Mouse (Mus musculus): ENCODE results near the gene Mrps31. TPM values are rescaled to one million over a fixed set of nuclear protein-coding genes. Genes with fewer than 3 reads are reported as not detected.

Gene Mrps31
- polyA plus RNA-seq, 1 experiment from 2014 or later: 38.9 TPM

GRCm38 (mm10) chr8:22399285-22399880 lies 11.8 kb upstream of the Mrps31 start:
- H3K4me3 ChIP-seq (replicated peaks): peak overlapping the region; percentile 78; the same call in 1 of the 2 replicates
- WGBS: 88% methylated on average over 8 of the region's 8 CpGs
- peaks cover 3% of the 10 kb centered on the region; the same call in 1 of the 2 replicates for H3K27me3 ChIP-seq
- no peak overlapping the region for H3K9ac ChIP-seq
- ATAC-seq (ENCODE audit: low FRiP score): no peak
- no peak overlapping the region for H3K27ac ChIP-seq
- H3K4me1 ChIP-seq: peaks cover 13% of the 10 kb centered on the region
- H3K36me3 ChIP-seq (replicated peaks): no peaks in the 10 kb centered on the region
- no peaks in the 10 kb centered on the region for H3K9me3 ChIP-seq
- peak overlapping the region; percentile 81 for H3K4me2 ChIP-seq

- 89% methylated on average over 4 of the region's 4 CpGs for WGBS
- peaks cover 3% of the 10 kb centered on the region; the same call in 1 of the 2 replicates for H3K27me3 ChIP-seq
- ATAC-seq (ENCODE audit: low FRiP score): no peak
Measured at GRCm38 (mm10) chr8:22400593-22400992, 10.6 kb upstream of the Mrps31 start.

DNA sequence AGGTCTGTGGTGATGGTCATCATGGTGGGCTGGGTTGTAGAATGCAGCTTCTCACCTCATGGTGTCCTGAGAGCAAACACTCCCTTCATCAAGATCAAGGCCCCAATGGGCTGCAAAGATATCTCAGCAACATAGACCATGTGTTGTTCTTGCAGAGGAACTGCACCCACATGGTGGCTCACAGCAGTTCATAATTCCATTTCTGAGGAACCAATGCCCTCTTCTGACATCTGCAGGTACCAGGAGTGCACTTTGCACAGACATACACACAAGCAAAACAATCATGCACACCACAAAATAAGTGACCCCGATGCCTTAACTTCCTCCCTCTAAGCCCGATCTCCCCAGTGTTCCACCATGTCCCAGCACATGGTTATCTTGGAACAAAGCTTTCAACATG lies 7.9 kb upstream of the Mrps31 start:
- no peak overlapping the region for H3K4me3 ChIP-seq (replicated peaks)
- no peak for ATAC-seq (ENCODE audit: low FRiP score)
- WGBS: 82% methylated on average over 2 of the region's 2 CpGs
- no peaks in the 10 kb centered on the region for H3K36me3 ChIP-seq (replicated peaks)
- H3K27ac ChIP-seq: no peak overlapping the region
- no peak overlapping the region for H3K4me2 ChIP-seq
- no peak overlapping the region for H3K9ac ChIP-seq
- no peaks in the 10 kb centered on the region; the same call in 1 of the 2 replicates for H3K27me3 ChIP-seq
- no peaks in the 10 kb centered on the region for H3K9me3 ChIP-seq
- H3K4me1 ChIP-seq: peaks cover 5% of the 10 kb centered on the region; the same call in 1 of the 2 replicates

More at GRCm38 (mm10) chr8:22400593-22400992, 10.6 kb upstream of the Mrps31 start:
- Histone ChIP-seq H3K9me3 (no peaks in the 10 kb centered on the region), H3K4me2 (no peak overlapping the region), H3K27ac (no peak overlapping the region), H3K9ac (no peak overlapping the region), H3K36me3 (replicated peaks) (no peaks in the 10 kb centered on the region), H3K4me1 (peaks cover 13% of the 10 kb centered on the region), H3K4me3 (replicated peaks) (no peak overlapping the region)

GRCm38 (mm10) chr8:22405733-22406132 lies 5.4 kb upstream of the Mrps31 start:
- no peak overlapping the region for H3K4me2 ChIP-seq
- H3K9me3 ChIP-seq: no peaks in the 10 kb centered on the region
- H3K4me3 ChIP-seq (replicated peaks): no peak overlapping the region
- H3K27me3 ChIP-seq: no peaks in the 10 kb centered on the region; the same call in 1 of the 2 replicates
- H3K9ac ChIP-seq: no peak overlapping the region
- ATAC-seq (ENCODE audit: low FRiP score): no peak
- no peak overlapping the region for H3K27ac ChIP-seq
- no peaks in the 10 kb centered on the region for H3K36me3 ChIP-seq (replicated peaks)
- peaks cover 2% of the 10 kb centered on the region; the same call in 1 of the 2 replicates for H3K4me1 ChIP-seq
- 79% methylated on average over 6 of the region's 6 CpGs for WGBS

DNA sequence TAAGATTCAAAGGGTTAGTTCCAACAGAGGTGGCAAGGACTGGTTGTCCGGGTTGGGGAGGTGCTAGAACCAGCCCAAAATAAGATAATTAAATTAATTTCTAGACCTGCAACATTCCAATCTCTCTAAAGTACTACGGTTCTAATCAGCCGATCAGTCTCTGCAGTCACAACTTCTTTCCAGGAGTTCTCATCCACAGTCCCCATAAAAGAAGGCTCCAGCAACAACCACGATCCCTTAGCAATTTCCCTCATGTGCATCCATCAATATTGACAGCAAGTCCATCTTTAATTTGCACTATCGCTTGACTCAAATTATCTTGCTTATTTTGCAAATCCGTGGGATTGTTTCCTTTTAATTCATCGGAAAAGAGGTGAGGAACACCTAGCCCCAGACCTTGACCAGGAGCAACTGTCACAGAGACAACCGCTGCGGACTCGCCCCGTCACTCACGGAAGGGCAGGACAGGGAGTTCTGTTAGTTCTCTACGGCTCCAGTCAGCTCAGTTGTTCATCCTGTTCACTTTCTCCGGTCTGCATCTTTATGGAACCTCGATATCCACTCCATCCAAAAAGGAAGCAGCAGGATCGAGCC lies 376 bp upstream of the Mrps31 start:
- Histone ChIP-seq H3K4me2 (peak overlapping the region; percentile 85), H3K9ac (peak overlapping the region; percentile 78), H3K9me3 (no peaks in the 10 kb centered on the region), H3K27me3 (no peaks in the 10 kb centered on the region), H3K4me1 (peaks cover 10% of the 10 kb centered on the region), H3K36me3 (replicated peaks) (no peaks in the 10 kb centered on the region), H3K4me3 (replicated peaks) (peak overlapping the region; percentile 65), H3K27ac (peak overlapping the region; percentile 11; the same call in 1 of the 2 replicates)
- WGBS: 19% methylated on average over 16 of the region's 16 CpGs
- ATAC-seq (ENCODE audit: low FRiP score): peak; percentile 59; the same call in 1 of the 2 replicates

GRCm38 (mm10) chr8:22411971-22412370 lies 810 bp downstream of the Mrps31 start:
- 0 out of 2 replicates have a peak, but pooled peaks have one; percentile 14 for ATAC-seq (ENCODE audit: low FRiP score)
- no peaks in the 10 kb centered on the region for H3K27me3 ChIP-seq
- peaks cover 6% of the 10 kb centered on the region; the same call in 1 of the 2 replicates for H3K36me3 ChIP-seq (replicated peaks)
- H3K9me3 ChIP-seq: no peaks in the 10 kb centered on the region
- H3K4me2 ChIP-seq: peak overlapping the region; percentile 85
- peaks cover 10% of the 10 kb centered on the region for H3K4me1 ChIP-seq
- no peak overlapping the region; the same call in 1 of the 2 replicates for H3K27ac ChIP-seq
- 31% methylated on average over 8 of the region's 8 CpGs for WGBS
- H3K4me3 ChIP-seq (replicated peaks): peak overlapping the region; percentile 65
- H3K9ac ChIP-seq: peak overlapping the region; percentile 78

Other genes with a start within 250 kb of the Mrps31 start
- gene Nek3, start 244.9 kb upstream of the Mrps31 start, polyA plus RNA-seq (2016; fragmentation: Nextera tagmentation; extraction: Ambion mirVana): 6.3 and 6.9 TPM in 2 replicates
- 63.1 and 65.9 TPM in 2 replicates for gene Ckap2, start 225.5 kb upstream of the Mrps31 start, polyA plus RNA-seq (2016; fragmentation: Nextera tagmentation; extraction: Ambion mirVana)
- 42.7 and 44.4 TPM in 2 replicates for gene Vps36, start 218.6 kb upstream of the Mrps31 start, polyA plus RNA-seq (2016; fragmentation: Nextera tagmentation; extraction: Ambion mirVana)
- gene Thsd1, start 184.0 kb upstream of the Mrps31 start, polyA plus RNA-seq (2016; fragmentation: Nextera tagmentation; extraction: Ambion mirVana): 7.3 and 8.1 TPM in 2 replicates
- 0.08 TPM in 1 of 2 replicates, not detected in the other for gene Tpte, start 127.9 kb upstream of the Mrps31 start, polyA plus RNA-seq (2016; fragmentation: Nextera tagmentation; extraction: Ambion mirVana)
- 14.1 and 15.4 TPM in 2 replicates for gene Slc25a15, start 12.8 kb upstream of the Mrps31 start, polyA plus RNA-seq (2016; fragmentation: Nextera tagmentation; extraction: Ambion mirVana)